Mouse (Mus musculus) stomach, postnatal 0 days (tissue): ENCODE measurements around the gene Lif. TPM values are rescaled to one million over a fixed set of nuclear protein-coding genes. Genes with fewer than 3 reads are reported as not detected.

Experiments
- ATAC-seq: fragments of 200-750 bp; cut with Nextera tagmentation; 2 replicates; pipeline ENCODE4 v1.8.0; 2017; ENCODE audit not compliant: low FRiP score, low TSS enrichment
- DNase-seq: peaks from one replicate; pipeline ENCODE4 v3.0.0-alpha.2; 2016; ENCODE audit warnings: low spot score
- H3K27ac ChIP-seq: fragments of 300-500 bp; sonication (generic); replicated peaks from 2 replicates; pipeline ENCODE4 v1.5.1; 2014; ENCODE audit warnings: mild to moderate bottlenecking, control low read depth
- H3K27me3 ChIP-seq: fragments of 300-500 bp; sonication (generic); 2 replicates; pipeline ENCODE4 v1.6.1; 2014; ENCODE audit warnings: low read length; ENCODE audit not compliant: control insufficient read depth, insufficient read depth
- H3K36me3 ChIP-seq: fragments of 300-500 bp; sonication (generic); 2 replicates; pipeline ENCODE4 v1.6.1; 2014; ENCODE audit warnings: low read length, mixed read lengths; ENCODE audit not compliant: control insufficient read depth, insufficient read depth
- H3K4me1 ChIP-seq: fragments of 300-500 bp; sonication (generic); replicated peaks from 2 replicates; pipeline ENCODE4 v1.6.1; 2014; ENCODE audit warnings: antibody characterized with exemption; ENCODE audit not compliant: control insufficient read depth, insufficient read depth
- H3K4me2 ChIP-seq: fragments of 300-500 bp; sonication (generic); replicated peaks from 2 replicates; pipeline ENCODE4 v1.6.1; 2014; ENCODE audit warnings: low read depth, mild to moderate bottlenecking, control low read depth, moderate library complexity
- H3K4me3 ChIP-seq: fragments of 300-500 bp; sonication (generic); 2 replicates; pipeline ENCODE4 v1.5.1; 2014; ENCODE audit warnings: low read depth, low read length, control low read depth
- H3K9ac ChIP-seq: fragments of 300-500 bp; sonication (generic); 2 replicates; pipeline ENCODE4 v1.6.1; 2014; ENCODE audit warnings: mild to moderate bottlenecking, low read length, control low read depth, mixed read lengths
- H3K9me3 ChIP-seq: fragments of 300-500 bp; sonication (generic); 2 replicates; pipeline ENCODE4 v1.6.1; 2016; ENCODE audit warnings: low read length; ENCODE audit not compliant: control insufficient read depth
- CTCF ChIP-seq: IDR thresholded peaks from 2 replicates; pipeline ENCODE4 v1.5.1; 2016; ENCODE audit warnings: antibody characterized with exemption, low read depth, mild to moderate bottlenecking, moderate library complexity
- EP300 ChIP-seq: optimal IDR thresholded peaks from 2 replicates; pipeline ENCODE3; 2016; ENCODE audit warnings: antibody characterized with exemption
- WGBS: fragments of 180-500 bp; shearing (Covaris S2); extraction: QIAGEN DNeasy Blood & Tissue Kit; methylation state at CpG from one replicate; pipeline ENCODE4 v1.1.7; 2014; 5-methylcytosine and 5-hydroxymethylcytosine counted together
- polyA plus RNA-seq: library from polyadenylated mRNA; unstranded; fragments of >200 nt; fragmentation: Nextera tagmentation; extraction: Ambion mirVana; gene quantifications from 2 replicates; pipeline ENCODE4 v1.2.1, GENCODE M21; 2015

Gene Lif
- polyA plus RNA-seq, 1 experiment from 2014 or later: 0.61 TPM

DNA sequence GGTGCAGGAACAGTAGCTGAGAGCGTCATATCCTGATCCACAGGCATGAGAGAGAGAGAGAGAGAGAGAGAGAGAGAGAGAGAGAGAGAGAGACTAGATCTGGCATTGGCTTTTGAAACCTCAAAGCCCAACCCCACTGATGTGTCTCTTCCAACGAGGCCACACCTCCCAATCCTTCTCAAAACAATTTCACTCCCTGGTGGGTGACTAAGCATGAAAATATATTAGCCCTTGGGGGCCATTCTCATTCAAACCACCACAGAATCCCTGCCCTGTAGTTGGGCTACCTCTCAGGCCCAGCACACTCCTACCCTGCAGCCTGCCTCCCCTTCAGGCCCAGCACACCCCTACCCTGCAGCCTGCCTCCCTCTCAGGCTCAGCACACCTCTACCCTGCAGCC is 4.5 kb upstream of the Lif start:
- Histone ChIP-seq H3K4me3 (no peak overlapping the region), H3K36me3 (no peaks in the 10 kb centered on the region), H3K9me3 (no peaks in the 10 kb centered on the region), H3K4me2 (no peak overlapping the region), H3K4me1 (no peaks in the 10 kb centered on the region), H3K9ac (no peak overlapping the region), H3K27me3 (no peaks in the 10 kb centered on the region), H3K27ac (no peak overlapping the region)
- TF ChIP-seq CTCF: no peak
- TF ChIP-seq EP300: no peak
- WGBS: 63% methylated on average over 2 of the region's 2 CpGs
- no peak for DNase-seq
- ATAC-seq: no peak

DNA sequence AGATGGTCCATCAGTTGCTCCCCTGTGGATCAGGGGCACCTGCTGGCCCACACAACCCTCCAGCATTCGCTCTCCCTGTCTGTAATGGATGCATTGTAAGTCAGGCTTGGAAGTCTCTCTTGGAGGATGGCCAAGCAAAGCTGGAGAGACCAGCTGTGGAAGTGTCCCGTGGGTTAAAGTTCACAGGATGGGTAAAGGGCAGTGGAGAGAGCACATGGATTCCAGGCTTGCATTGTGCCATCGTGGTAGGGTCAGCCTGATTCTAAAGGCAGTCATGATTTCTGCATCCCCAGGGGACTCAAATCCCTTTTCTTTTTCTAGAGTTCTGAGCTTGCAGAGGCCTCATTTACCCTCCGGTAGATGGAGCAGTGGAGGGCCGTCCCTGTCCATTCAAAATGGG is 399 bp downstream of the Lif start:
- ATAC-seq: no peak
- no peaks in the 10 kb centered on the region for H3K36me3 ChIP-seq
- H3K4me1 ChIP-seq: peaks cover 9% of the 10 kb centered on the region
- H3K4me2 ChIP-seq: no peak overlapping the region
- WGBS: 49% methylated on average over 5 of the region's 5 CpGs
- TF ChIP-seq CTCF (no peak), EP300 (no peak)
- H3K9me3 ChIP-seq: no peaks in the 10 kb centered on the region
- H3K27me3 ChIP-seq: no peaks in the 10 kb centered on the region
- H3K9ac ChIP-seq: no peak overlapping the region
- no peak overlapping the region for H3K27ac ChIP-seq
- no peak for DNase-seq
- no peak overlapping the region for H3K4me3 ChIP-seq

DNA sequence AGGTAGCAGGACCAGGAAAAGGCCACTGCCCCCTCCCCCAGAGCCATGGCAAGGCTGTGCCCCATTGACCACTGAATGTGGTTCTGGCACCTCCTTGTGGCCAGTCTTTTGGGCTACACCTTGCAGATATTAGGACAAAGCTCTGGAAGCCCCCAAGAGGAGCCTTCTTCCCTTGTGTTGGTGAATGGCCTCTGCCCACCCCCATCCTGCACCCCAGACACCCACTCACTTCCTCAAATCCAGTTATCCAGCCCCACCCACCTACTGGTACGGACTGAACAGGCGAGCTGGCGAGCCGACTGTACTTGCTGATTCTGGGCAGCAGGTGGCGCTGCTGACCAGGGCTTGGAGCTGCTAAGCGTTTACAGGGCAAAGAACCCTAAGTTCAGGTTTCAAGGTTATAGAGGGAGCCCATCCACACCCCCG is 1.3 kb downstream of the Lif start:
- ATAC-seq (peak; percentile 46), DNase-seq (peak; percentile 85)
- WGBS: 0% methylated on average over 7 of the region's 7 CpGs
- TF ChIP-seq CTCF (peak; percentile 93), EP300 (no peak)
- Histone ChIP-seq H3K4me2 (peak overlapping the region; percentile 45), H3K9ac (no peak overlapping the region), H3K9me3 (no peaks in the 10 kb centered on the region), H3K4me3 (no peak overlapping the region), H3K27ac (no peak overlapping the region), H3K4me1 (peaks cover 14% of the 10 kb centered on the region), H3K36me3 (no peaks in the 10 kb centered on the region), H3K27me3 (no peaks in the 10 kb centered on the region)

DNA sequence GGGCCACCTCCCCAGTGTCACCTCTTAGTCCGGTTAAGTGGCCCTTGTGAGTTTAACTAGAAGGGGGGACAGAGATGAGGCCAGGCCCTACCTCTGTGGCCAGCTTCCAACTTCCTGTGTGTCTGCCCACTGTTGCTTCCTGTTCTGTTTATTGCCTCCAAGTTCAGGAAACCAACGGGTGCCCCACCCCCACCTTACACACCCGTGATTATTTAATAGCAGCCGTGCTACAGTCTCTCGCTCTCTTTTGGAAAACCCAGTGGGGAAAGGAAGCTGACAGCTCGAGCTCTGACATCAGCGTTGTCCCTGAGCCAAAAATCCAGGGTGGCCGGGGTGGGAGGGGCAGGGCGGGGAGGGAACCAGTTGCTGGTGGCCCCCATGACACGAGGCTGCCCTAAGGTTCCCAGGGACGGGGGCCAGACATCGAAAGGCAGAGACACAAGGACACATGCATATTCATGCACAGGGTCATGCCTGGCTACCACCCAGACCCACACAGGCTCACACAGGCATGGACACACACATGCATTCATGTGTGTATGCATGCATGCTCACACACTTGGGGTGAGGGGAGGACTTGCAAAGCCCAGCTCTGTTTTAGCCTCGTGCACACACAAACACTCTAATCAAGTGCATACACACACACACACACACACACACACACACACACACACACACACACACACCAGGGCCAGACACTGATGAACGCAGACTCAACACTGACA is 3.3 kb downstream of the Lif start:
- peaks cover 21% of the 10 kb centered on the region for H3K4me1 ChIP-seq
- no peak for TF ChIP-seq CTCF
- no peak for TF ChIP-seq EP300
- DNase-seq (peak; percentile 60), ATAC-seq (no peak)
- H3K27ac ChIP-seq: no peak overlapping the region
- H3K4me2 ChIP-seq: peak overlapping the region; percentile 8; the same call in 1 of the 2 replicates
- no peaks in the 10 kb centered on the region for H3K27me3 ChIP-seq
- no peak overlapping the region for H3K9ac ChIP-seq
- H3K4me3 ChIP-seq: no peak overlapping the region
- H3K9me3 ChIP-seq: no peaks in the 10 kb centered on the region
- WGBS: 18% methylated on average over 14 of the region's 14 CpGs
- no peaks in the 10 kb centered on the region for H3K36me3 ChIP-seq

DNA sequence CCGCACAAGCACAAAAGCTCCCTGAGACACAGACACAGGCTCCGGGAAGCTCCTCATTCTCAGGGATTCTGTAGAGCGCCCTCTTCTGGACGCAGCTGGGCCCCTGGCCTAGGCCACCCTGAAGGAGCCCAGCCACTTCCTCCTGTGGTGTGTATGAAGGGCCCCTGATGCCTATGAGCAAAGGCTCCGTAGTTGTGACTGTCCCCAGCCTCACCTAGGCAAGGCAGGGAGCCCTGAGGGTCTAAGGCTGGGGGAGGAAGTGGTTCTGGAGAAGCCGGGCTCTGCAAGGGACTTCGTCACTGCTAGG is 3.8 kb downstream of the Lif start:
- Histone ChIP-seq H3K4me1 (peaks cover 21% of the 10 kb centered on the region), H3K9ac (no peak overlapping the region), H3K27ac (0 out of 2 replicates have a peak overlapping the region, but pooled peaks have one; percentile 24), H3K36me3 (no peaks in the 10 kb centered on the region), H3K27me3 (no peaks in the 10 kb centered on the region), H3K9me3 (no peaks in the 10 kb centered on the region), H3K4me2 (no peak overlapping the region), H3K4me3 (no peak overlapping the region)
- peak; percentile 78 for DNase-seq
- no peak for TF ChIP-seq EP300
- peak; percentile 74 for TF ChIP-seq CTCF
- 51% methylated on average over 7 of the region's 7 CpGs for WGBS
- ATAC-seq: peak; percentile 21

DNA sequence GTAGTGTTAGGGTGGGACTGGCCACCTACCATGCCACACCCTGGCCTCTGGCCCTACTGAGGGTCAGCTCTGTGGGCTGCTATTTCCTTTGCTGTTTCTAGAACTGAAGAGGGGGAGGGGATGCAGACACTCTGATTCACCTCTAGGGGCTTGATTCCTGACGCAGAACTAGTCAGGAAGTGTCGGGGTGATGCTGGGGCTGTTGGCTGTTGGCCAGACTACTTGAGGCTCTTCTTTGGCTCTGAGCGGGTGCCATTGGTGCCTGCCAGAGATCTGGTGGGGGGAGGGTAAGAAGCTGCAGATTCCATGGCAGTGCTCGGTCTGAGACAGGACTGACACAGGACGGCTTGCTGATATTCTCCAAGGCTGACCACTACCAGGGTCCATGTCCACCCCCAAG is 4.6 kb downstream of the Lif start:
- H3K4me1 ChIP-seq: peaks cover 21% of the 10 kb centered on the region
- ATAC-seq: no peak

More for the DNA sequence above, 4.6 kb downstream of the Lif start:
- Histone ChIP-seq H3K27me3 (no peaks in the 10 kb centered on the region), H3K9me3 (no peaks in the 10 kb centered on the region), H3K9ac (no peak overlapping the region), H3K36me3 (no peaks in the 10 kb centered on the region), H3K4me3 (no peak overlapping the region), H3K27ac (no peak overlapping the region), H3K4me2 (no peak overlapping the region)
- WGBS: 35% methylated on average over 5 of the region's 5 CpGs
- DNase-seq: no peak
- TF ChIP-seq CTCF (peak; percentile 53), EP300 (no peak)
